Mouse (Mus musculus) retina, adult 2 months (tissue): ENCODE results near the gene Pde10a.

Experiments used
- DNase-seq: peaks from one replicate; pipeline ENCODE4 v3.0.0-alpha.2; 2012; ENCODE audit warnings: low read depth, low spot score

The Pde10a gene

GRCm38 (mm10) chr17:8961644-8962043 lies 436.5 kb downstream of the Pde10a start:
- DNase-seq = no peak

DNA sequence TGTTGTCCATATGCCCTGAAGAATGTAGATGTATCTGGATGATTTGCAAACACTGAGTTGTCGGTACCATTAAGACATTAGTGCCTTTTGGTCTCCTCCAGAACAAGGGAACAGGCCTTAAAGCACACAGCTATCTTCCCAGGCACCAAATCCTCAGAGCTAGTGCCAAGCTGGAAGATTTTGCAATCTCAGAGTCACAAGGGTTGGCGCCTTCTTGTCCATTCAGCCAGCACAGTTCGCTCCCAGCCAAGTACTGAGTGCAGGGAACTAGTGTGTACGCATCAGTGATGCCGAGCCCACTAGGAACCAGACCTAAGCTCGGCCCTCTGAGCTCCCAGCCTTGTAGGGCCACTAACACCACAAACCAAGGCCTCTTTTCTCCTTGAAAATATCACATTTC lies 440.0 kb downstream of the Pde10a start:
- no peak for DNase-seq

GRCm38 (mm10) chr17:8972152-8972854 lies 447.1 kb downstream of the Pde10a start:
- DNase-seq = no peak

- DNase-seq = no peak
Observed at GRCm38 (mm10) chr17:8973331-8973730, 448.2 kb downstream of the Pde10a start.

DNA sequence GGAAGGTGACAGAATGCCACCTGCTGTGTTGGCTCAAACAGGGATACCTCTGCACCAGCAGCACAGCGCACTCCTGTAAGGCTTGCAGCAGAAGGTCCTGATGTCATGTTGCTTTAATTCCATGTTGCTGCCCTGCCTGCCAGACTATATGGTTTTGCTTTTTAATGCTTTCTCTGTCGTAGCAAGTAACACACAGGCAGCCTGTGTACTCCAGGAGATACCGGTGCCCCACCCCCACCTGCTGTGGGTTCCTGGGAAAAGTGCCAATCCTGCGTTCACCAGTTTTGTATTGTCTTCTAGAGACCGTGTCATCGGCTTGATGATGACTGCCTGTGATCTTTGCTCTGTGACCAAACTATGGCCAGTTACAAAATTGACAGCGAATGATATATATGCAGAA lies 449.3 kb downstream of the Pde10a start:
- no peak for DNase-seq

DNA sequence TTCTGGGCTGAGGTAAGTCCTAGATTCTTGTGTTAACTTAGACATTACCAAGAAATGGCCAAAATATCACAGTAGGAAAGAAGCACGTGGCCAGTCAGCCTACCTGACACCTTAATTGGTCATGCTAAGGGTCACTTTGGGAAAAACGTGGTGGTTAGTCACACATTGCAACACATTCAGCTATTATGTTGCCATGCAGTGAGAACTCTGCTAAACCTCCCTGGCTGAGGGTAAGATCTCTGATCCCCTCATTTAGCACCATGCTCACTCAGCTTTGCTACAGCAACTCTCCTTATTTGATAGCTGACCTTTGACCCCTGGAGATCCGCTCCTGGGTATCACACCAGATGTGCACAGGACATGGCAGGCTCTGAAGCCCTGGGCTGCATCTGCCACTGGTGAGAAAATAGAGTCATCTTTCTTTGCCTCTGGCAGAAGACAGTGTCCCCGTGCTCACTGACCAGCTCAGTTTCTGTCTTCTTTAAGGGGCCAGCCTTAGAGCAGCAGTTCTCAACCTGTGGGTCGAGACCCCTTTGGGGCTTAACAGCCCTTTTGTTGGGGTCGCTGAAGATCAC lies 449.7 kb downstream of the Pde10a start:
- DNase-seq = no peak

GRCm38 (mm10) chr17:8976745-8977144 lies 451.6 kb downstream of the Pde10a start:
- no peak for DNase-seq

DNA sequence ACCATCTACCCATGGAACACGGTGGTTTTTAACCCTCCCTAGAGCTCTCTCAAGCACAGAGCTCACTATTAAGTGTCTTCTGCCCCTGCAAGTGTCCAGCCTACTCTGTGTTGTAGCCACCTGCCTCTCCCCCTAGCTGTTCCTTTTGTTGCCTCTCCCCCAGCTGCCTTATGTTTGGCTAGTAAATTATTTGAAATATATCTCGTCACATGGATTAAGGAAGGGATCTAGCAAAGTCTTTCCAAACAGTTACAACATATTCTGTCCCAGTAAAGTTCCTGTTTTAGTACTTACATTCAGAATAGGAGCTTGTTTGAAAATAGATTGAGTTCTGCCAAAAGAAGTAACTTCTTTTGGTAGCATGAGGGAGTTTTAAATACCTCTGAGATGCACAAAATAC lies 452.1 kb downstream of the Pde10a start:
- no peak for DNase-seq

GRCm38 (mm10) chr17:8983576-8983975 lies 458.4 kb downstream of the Pde10a start:
- DNase-seq = no peak

GRCm38 (mm10) chr17:8985714-8986113 lies 460.5 kb downstream of the Pde10a start:
- DNase-seq = no peak

DNA sequence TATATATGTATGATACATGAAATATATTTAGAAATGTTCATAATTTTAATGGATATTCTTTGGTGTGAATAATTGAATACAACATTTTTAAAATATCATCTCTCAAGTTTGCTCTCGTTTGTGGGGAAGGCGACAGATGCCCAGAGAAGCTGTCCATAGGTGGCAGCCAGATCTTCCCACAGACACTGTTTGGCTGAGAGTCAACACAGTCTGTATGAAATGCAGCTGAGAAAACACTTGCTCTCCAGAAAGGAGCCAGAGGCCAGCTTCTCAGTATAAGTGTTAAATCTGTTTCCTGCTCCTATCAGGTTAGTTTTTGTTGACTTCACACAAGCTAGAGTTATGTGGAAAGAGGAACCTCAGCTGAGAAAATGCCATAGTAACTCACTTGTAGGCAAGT lies 461.4 kb downstream of the Pde10a start:
- DNase-seq = no peak

GRCm38 (mm10) chr17:8987369-8987768 lies 462.2 kb downstream of the Pde10a start:
- DNase-seq = no peak

GRCm38 (mm10) chr17:8988119-8988807 lies 463.1 kb downstream of the Pde10a start, which contains the start of gene 1700010I14Rik:
1700010I14Rik (plus strand) TSS chr17:8988333.
- peak; percentile 11 for DNase-seq

DNA sequence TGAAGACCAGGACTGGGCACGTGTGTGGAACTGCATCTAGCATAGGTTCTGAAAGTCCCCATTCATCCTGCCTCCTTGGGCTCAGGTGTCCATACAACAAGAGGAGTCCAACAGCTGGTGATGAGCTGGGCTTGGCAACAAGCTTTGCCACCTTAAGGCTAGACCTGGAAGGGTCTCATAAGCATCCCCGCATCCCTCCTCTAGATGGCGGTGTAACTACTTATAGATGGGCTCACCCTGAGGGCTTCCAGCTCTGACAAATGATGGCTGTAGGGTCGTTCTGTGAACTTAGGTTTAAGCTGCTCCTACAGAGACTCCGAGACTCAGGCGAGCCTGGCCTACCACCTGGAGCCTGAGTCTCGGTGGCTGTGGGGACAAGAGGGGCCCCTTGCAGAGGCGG lies 466.0 kb downstream of the Pde10a start:
- no peak for DNase-seq

- DNase-seq = peak; percentile 30
Observed at GRCm38 (mm10) chr17:8995344-8995743, 470.2 kb downstream of the Pde10a start.

- DNase-seq = no peak
Observed at GRCm38 (mm10) chr17:9002438-9002837, 477.3 kb downstream of the Pde10a start.

GRCm38 (mm10) chr17:9004516-9004915 lies 479.3 kb downstream of the Pde10a start:
- no peak for DNase-seq

- no peak for DNase-seq
Observed at GRCm38 (mm10) chr17:9023198-9023942, 498.2 kb downstream of the Pde10a start.

DNA sequence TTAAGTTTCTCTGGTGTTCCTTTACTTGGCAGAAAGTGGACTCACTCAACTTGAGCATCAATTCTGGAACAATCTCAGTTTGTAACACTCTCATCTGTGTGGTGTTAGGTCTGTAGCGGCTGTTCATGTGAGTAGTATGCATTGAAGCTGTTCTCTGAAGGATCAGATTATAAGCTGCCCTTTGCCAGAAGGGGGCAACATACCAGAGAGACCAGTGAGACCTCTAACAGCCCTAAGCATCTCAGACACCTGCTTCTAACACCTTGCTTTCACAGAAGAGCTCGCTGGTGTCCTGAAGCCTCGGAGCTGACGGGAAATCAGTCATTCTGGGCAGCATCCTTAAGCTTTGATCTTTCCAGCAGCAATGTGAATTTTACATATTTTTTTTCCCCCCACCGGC lies 505.0 kb downstream of the Pde10a start:
- DNase-seq = no peak

DNA sequence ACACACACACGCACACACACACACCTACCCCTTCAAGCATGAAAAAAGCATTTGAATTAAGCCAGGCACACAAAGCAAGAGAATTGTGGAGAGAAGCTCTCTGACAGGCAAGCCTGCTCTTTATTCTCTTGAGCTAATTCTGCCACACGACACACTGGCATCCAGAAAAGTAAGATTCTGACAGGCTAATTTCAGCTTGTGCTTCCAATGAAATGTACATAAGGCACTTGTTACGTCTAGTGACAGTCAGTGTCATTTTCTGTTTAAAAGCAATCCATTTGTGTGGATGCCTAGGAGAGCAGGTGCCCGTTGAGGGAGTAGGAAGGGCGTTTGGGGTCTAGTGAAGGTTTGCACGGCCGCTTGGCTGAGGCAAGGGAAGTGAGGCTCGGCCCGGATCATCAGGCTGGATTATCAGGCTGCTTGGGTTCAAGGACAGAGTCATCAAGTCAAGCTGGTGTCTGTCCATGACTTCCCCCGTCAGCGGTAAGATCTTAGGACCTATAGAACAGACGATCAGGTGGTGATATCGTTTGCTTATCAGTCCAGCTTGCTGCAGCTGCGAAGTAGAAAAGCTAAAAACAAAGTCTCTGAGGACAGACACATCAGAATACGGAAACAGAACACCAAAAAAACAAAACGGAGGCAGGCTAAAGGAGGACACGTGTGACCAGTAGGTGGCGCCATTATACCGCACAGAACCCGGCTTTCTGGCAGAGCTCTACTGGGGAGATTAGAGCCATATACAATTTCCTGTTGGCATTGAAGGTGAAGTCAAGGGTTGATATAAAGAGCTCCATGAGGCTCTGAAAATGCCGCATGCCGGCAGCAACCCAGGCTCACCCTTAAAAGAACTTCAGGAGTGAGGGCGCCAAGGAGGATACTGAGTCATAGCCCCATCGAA lies 506.3 kb downstream of the Pde10a start:
- peak; percentile 61 for DNase-seq

DNA sequence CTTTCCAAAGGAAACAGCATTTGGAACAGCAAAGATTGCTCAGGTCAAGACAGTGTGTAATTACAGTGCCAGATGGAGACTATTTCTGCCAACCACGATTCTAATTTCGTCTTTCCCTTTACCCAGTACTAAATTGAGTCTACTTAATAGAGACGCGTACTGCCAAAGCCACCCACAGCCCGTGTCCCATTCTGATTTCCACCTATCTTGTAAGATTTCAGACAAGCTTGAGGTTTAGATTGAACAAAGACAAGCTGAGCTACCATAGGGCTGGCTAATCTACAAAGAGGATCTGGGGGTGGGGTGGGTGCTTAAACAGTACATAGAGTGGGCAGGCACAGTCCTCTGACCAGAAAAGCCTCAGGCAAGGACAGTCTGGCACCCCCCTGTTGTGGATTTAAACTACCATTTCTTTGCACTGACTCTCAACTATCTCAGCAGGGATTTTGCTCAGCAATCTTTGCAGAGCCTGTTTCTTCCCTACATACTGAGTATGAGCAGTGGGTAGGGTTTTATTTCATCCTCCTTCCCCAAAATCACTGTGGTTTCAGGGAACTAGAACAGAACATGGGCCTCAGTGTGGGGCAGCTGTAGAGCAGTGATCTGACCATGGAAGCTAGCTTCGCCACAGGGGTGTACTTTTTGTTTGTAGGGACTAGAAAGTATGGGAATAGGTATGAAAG lies 507.3 kb downstream of the Pde10a start:
- DNase-seq = no peak
